Mouse (Mus musculus) kidney, adult 11 months (tissue): ENCODE results near the gene Pglyrp3.
A peak's percentile ranks its signal among the peaks of the same experiment; 100 is the strongest.
"Not testable (repeated sequence)": the region's sequence is repeated elsewhere in the genome, so short reads cannot be mapped to it uniquely, and the experiment has no call there.

Experiments used
- DNase-seq: peaks from one replicate; pipeline ENCODE4 v3.0.0; 2022

Pglyrp3 gene

GRCm38 (mm10) chr3:92014283-92014682 is at the start of gene Pglyrp3:
Pglyrp3 (plus strand) TSS chr3:92014583.
- no peak for DNase-seq

GRCm38 (mm10) chr3:92011001-92011400 is 3.4 kb upstream of the Pglyrp3 start:
- DNase-seq: no peak

- not testable (repeated sequence) for DNase-seq
Observed at GRCm38 (mm10) chr3:92024541-92024940, 10.2 kb downstream of the Pglyrp3 start.

- DNase-seq: no peak
Observed at GRCm38 (mm10) chr3:92033203-92033602, 18.8 kb downstream of the Pglyrp3 start.

- DNase-seq: no peak
Observed at GRCm38 (mm10) chr3:92033892-92034291, 19.5 kb downstream of the Pglyrp3 start.

- DNase-seq: no peak
Observed at GRCm38 (mm10) chr3:92050382-92051054, 36.1 kb downstream of the Pglyrp3 start.

- peak; percentile 57 for DNase-seq
Observed at GRCm38 (mm10) chr3:92080462-92081284, 66.3 kb downstream of the Pglyrp3 start.
